Mouse (Mus musculus): ENCODE data around the gene Abcc10.

Gene Abcc10

DNA sequence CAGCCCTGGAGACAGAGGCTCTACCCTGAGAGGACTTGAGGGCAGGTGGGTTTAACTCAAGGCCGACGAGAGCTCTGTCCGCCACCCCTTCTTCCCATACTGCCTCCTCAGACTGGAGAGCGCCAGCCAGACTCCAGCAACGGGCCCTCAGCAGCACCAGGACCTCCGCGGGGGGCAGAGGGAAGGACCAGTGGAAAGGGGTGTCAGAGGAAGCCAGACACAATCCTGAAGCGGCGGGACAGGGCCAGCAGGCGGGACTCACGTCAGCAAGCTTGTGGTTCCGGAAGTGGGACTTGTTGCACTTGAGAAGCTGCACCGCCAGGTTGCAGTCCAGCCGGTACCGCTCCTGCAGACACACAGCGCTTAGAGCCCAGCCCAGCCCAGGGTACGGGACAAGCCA lies 68.5 kb downstream of the Abcc10 start:
- no peak for DNase-seq (ENCODE audit: low read depth, low spot score)

- no peak for DNase-seq (ENCODE audit: low read depth, low spot score)
Measured at GRCm38 (mm10) chr17:46258279-46259053, 69.7 kb downstream of the Abcc10 start.

DNA sequence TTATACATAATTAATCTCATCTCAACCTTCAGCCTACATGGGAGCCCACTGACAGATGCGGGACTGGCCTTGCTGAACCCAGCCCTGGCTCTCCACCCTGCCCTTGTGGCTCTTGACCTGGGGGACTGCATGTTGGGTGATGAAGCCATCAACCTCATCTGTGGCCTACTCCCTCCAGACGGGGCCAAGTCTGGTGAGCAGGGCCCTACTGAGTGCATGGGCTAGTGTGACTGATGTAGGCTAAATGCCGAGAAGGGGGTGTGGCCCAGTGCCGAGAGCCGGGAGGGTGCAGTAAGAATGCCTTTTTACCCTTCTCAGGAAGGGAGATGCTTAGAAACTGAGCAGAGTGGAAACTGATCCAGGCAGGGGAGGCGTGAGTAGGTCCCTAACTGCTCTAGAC lies 73.0 kb downstream of the Abcc10 start:
- DNase-seq (ENCODE audit: low read depth, low spot score) = no peak

- no peak for DNase-seq (ENCODE audit: low read depth, low spot score)
Measured at GRCm38 (mm10) chr17:46254106-46254505, 74.0 kb downstream of the Abcc10 start.

GRCm38 (mm10) chr17:46253452-46254084 lies 74.6 kb downstream of the Abcc10 start, which contains the start of gene Lrrc73:
TSS of gene Lrrc73 (plus strand) at chr17:46253531.
- DNase-seq (ENCODE audit: low read depth, low spot score) = peak; percentile 92
